Mouse (Mus musculus) small intestine, adult 2 months (tissue): ENCODE data around the gene Myo15.

Experiments
- CTCF ChIP-seq: fragments of 200-500 bp; IDR thresholded peaks from 2 replicates; pipeline ENCODE4 v1.5.1; 2012; ENCODE audit warnings: low read depth, mild to moderate bottlenecking, control low read depth, inconsistent platforms, low read length, moderate library complexity, mixed read lengths; ENCODE audit not compliant: insufficient replicate concordance, insufficient read length; ENCODE audit errors: extremely low read depth
- POLR2A ChIP-seq: fragments of 200-500 bp; IDR thresholded peaks from 2 replicates; pipeline ENCODE4 v1.6.1; 2012; ENCODE audit warnings: low read depth, mild to moderate bottlenecking, control low read depth, inconsistent platforms, low read length, moderate library complexity

- TF ChIP-seq CTCF (no peak), POLR2A (no peak; the same call in 1 of the 2 replicates)
These were observed 42.7 kb upstream of the Myo15 start for GRCm38 (mm10) chr11:60426417-60426816.
